Mouse (Mus musculus) myocyte (in vitro differentiated cells): ENCODE results near the gene Acat1.

Experiments used
- CEBPB ChIP-seq: IDR thresholded peaks from 2 replicates; pipeline ENCODE4 v1.6.1; 2011; ENCODE audit warnings: mild to moderate bottlenecking, moderate library complexity; ENCODE audit not compliant: poor library complexity, insufficient read depth, severe bottlenecking
- E2F4 ChIP-seq: IDR thresholded peaks from one replicate; pipeline ENCODE4 v1.6.1; 2011; ENCODE audit warnings: mild to moderate bottlenecking, control low read depth, moderate library complexity; ENCODE audit not compliant: insufficient read depth
- MAX ChIP-seq: IDR thresholded peaks from one replicate; pipeline ENCODE4 v1.6.1; 2011; ENCODE audit warnings: low read depth, mild to moderate bottlenecking, control low read depth
- MYOD1 ChIP-seq, 3 experiments: IDR thresholded peaks; one replicate each; pipeline ENCODE4 v1.6.1; 2011; ENCODE audit warnings: control low read depth in 2 of 3, low read depth in 2 of 3, mild to moderate bottlenecking in 2 of 3, moderate library complexity in 1 of 3; ENCODE audit not compliant: insufficient read length in 2 of 3, control insufficient read depth in 1 of 3
- MYOG ChIP-seq, 3 experiments: IDR thresholded peaks; one replicate each; pipeline ENCODE4 v1.6.1; 2011; ENCODE audit warnings: control low read depth in 2 of 3, low read depth in 2 of 3, mild to moderate bottlenecking in 2 of 3; ENCODE audit not compliant: insufficient read length in 2 of 3, control insufficient read depth in 1 of 3, insufficient read depth in 1 of 3
- POLR2A ChIP-seq: IDR thresholded peaks from one replicate; pipeline ENCODE4 v1.6.1; 2011; ENCODE audit warnings: low read depth, mild to moderate bottlenecking, control low read depth, moderate library complexity; ENCODE audit not compliant: insufficient read length
- POLR2AphosphoS2 ChIP-seq: IDR thresholded peaks from one replicate; pipeline ENCODE4 v1.6.1; 2011; ENCODE audit warnings: low read depth, control low read depth; ENCODE audit not compliant: insufficient read length
- REST ChIP-seq: IDR thresholded peaks from one replicate; pipeline ENCODE4 v1.6.1; 2011; ENCODE audit warnings: mild to moderate bottlenecking, control low read depth, moderate library complexity; ENCODE audit not compliant: insufficient read depth, insufficient read length
- SRF ChIP-seq: IDR thresholded peaks from one replicate; pipeline ENCODE4 v1.6.1; 2011; ENCODE audit warnings: low read depth; ENCODE audit not compliant: control insufficient read depth, insufficient read length
- TCF12 ChIP-seq: IDR thresholded peaks from one replicate; pipeline ENCODE4 v1.6.1; 2011; ENCODE audit warnings: mild to moderate bottlenecking, control low read depth; ENCODE audit not compliant: poor library complexity, insufficient read depth, severe bottlenecking
- USF1 ChIP-seq: IDR thresholded peaks from one replicate; pipeline ENCODE4 v1.6.1; 2011; ENCODE audit warnings: low read depth, mild to moderate bottlenecking, control low read depth, moderate library complexity

DNA sequence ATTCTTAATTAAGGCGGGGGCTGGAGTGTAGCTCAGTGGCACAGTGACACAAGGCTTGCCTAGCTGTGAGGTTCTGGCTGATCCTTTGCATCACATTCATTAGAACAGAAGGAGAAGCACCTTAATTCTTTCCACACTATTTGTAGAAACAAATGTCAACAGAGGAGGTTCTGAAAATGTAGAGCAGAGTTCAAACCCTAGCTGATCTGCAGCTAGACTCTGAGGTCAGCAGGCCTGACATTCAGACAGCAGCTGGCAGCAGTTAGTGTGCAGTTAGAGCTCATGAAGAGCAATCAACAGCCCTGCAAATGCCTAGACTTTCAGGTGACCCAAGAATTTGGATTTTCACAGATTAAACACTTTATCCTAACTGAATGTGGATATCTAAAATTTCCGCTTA is 8.6 kb downstream of the Acat1 start:
- TF ChIP-seq POLR2A (no peak), MAX (no peak), TCF12 (no peak), USF1 (no peak), MYOG (IDR thresholded peaks at IDR 0.05; ENCODE audit: control insufficient read depth in 1 of 3, insufficient read depth in 1 of 3, insufficient read length in 2 of 3, low read depth in 2 of 3) (no peak), E2F4 (no peak), MYOD1 (IDR thresholded peaks at IDR 0.05; ENCODE audit: control insufficient read depth in 1 of 3, insufficient read length in 2 of 3, low read depth in 2 of 3) (peak in 1 of 3 experiments; percentile 59), POLR2AphosphoS2 (no peak), CEBPB (no peak), REST (no peak), SRF (no peak)
